ENCODE assay signal across 26 mouse cellular contexts in the genomic region with DNA sequence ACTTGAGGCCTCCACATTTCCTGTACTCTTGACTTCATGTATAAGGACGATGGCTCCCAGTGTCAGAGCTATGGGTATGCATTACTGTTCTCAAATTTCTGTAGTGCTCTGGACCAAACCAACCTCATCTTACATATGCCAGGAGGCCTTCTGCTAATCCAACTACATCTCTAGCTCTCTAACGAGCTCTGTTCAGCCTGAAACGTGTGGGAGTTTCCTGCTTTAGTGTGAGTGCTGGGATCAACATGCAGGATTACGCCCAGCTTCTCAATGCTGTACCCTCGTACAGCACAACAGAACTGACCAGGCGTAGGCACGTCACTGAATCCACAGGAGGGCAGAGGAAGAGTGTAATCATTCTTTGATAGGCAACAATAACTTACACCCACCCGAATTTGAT. TPM values are rescaled to one million over a fixed set of nuclear protein-coding genes. Genes with fewer than 3 reads are reported as not detected.
A peak's percentile ranks its signal among the peaks of the same experiment; 100 is the strongest.
DNase-seq lines count a peak whose midpoint lies in the region; ATAC-seq lines count a peak whose summit lies in the region.
"Had no signal": no experiment of that assay in that cellular context is flagged by ENCODE, and none has a peak within 500 bp of the region (broad histone marks: within the 10 kb centered on the region; RNA-seq: fewer than 3 reads in every experiment).

No protein-coding gene starts in this region.

- no peak overlapping the region for H3K4me3 ChIP-seq in embryonic facial prominence, embryonic 14.5 days (ENCODE audit: low read depth, low read length)
- no peak overlapping the region for H3K4me3 ChIP-seq in embryonic facial prominence, embryonic 10.5 days
- no peak overlapping the region for H3K4me3 ChIP-seq in kidney, embryonic 14.5 days (ENCODE audit: low read length)
- no peak overlapping the region for H3K4me3 ChIP-seq in lung, embryonic 15.5 days
- H3K4me3 ChIP-seq: embryonic facial prominence, embryonic 13.5 days; forebrain, embryonic 13.5 days; heart, embryonic 13.5 days; hindbrain, embryonic 15.5 days had no signal

- ATAC-seq in embryonic facial prominence, embryonic 14.5 days (ENCODE audit: low read depth): peak; percentile 30; the same call in 1 of the 2 replicates
- peak; percentile 68; the same call in 1 of the 2 replicates for ATAC-seq in kidney, embryonic 14.5 days (ENCODE audit: low FRiP score, low TSS enrichment)
- ATAC-seq in lung, embryonic 15.5 days (ENCODE audit: borderline replicate concordance, extremely low read depth, low FRiP score, low TSS enrichment): no peak
- ATAC-seq: CD4-positive, CD25-positive, alpha-beta regulatory T cell, adult 4 months; forebrain, embryonic 13.5 days; forebrain, postnatal 0 days had no signal

- DNase-seq in embryonic facial prominence, embryonic 14.5 days (ENCODE audit: low spot score): no peak
- no peak for DNase-seq in embryonic facial prominence, embryonic 10.5 days (ENCODE audit: low spot score)
- no peak for DNase-seq in kidney, adult 9 months
- DNase-seq in layer of hippocampus, adult 18-20 months (ENCODE audit: low spot score in 2 of 2): peak; percentile 31 to 68
- no peak for DNase-seq in layer of hippocampus, postnatal 14 days (ENCODE audit: low spot score in 2 of 2)
- no peak for DNase-seq in lung, postnatal 14 days
- DNase-seq: adrenal gland, adult 8-10 months; adrenal gland, postnatal 36 days; B cell, adult 2 months; cerebellum, adult 11 months; cerebellum, adult 8-10 months; cerebellum, postnatal 14 days; forebrain, postnatal 0 days; gastrocnemius, postnatal 14 days; heart, adult 11 months; heart, postnatal 36 days had no signal

- no peak overlapping the region for H3K4me2 ChIP-seq in embryonic facial prominence, embryonic 14.5 days (ENCODE audit: low read depth, low read length)
- no peak overlapping the region for H3K4me2 ChIP-seq in kidney, embryonic 14.5 days (replicated peaks; ENCODE audit: low read depth, low read length)
- no peak overlapping the region for H3K4me2 ChIP-seq in lung, embryonic 15.5 days
- H3K4me2 ChIP-seq: embryonic facial prominence, embryonic 13.5 days; forebrain, embryonic 13.5 days; heart, embryonic 13.5 days; hindbrain, embryonic 15.5 days had no signal

- peaks cover 82% of the 10 kb centered on the region for H3K36me3 ChIP-seq in embryonic facial prominence, embryonic 14.5 days (ENCODE audit: control insufficient read depth, insufficient read depth, low read length)
- peaks cover 92% of the 10 kb centered on the region for H3K36me3 ChIP-seq in embryonic facial prominence, embryonic 10.5 days (replicated peaks)
- H3K36me3 ChIP-seq in kidney, embryonic 14.5 days (ENCODE audit: control insufficient read depth, insufficient read depth, low read length): peaks cover 73% of the 10 kb centered on the region
- H3K36me3 ChIP-seq in lung, embryonic 15.5 days: peaks cover 65% of the 10 kb centered on the region

- H3K9ac ChIP-seq in embryonic facial prominence, embryonic 14.5 days (ENCODE audit: low read depth, low read length): no peak overlapping the region
- H3K9ac ChIP-seq in kidney, embryonic 14.5 days (ENCODE audit: low read depth, low read length): no peak overlapping the region
- H3K9ac ChIP-seq in lung, embryonic 15.5 days: no peak overlapping the region
- H3K9ac ChIP-seq: embryonic facial prominence, embryonic 13.5 days; forebrain, embryonic 13.5 days; forebrain, postnatal 0 days; heart, embryonic 13.5 days; hindbrain, embryonic 15.5 days had no signal

- no peak overlapping the region for H3K27ac ChIP-seq in embryonic facial prominence, embryonic 14.5 days (replicated peaks; ENCODE audit: low read depth, low read length)
- no peak overlapping the region for H3K27ac ChIP-seq in embryonic facial prominence, embryonic 10.5 days (replicated peaks)
- H3K27ac ChIP-seq in kidney, embryonic 14.5 days (ENCODE audit: low read depth, low read length): no peak overlapping the region; the same call in 1 of the 2 replicates
- H3K27ac ChIP-seq in lung, embryonic 15.5 days: peak overlapping the region; percentile 48; the same call in 1 of the 2 replicates
- H3K27ac ChIP-seq: embryonic facial prominence, embryonic 13.5 days; forebrain, embryonic 13.5 days; heart, embryonic 13.5 days; hindbrain, embryonic 15.5 days had no signal

- H3K4me1 ChIP-seq in embryonic facial prominence, embryonic 14.5 days (ENCODE audit: control insufficient read depth, insufficient read depth, low read length): no peaks in the 10 kb centered on the region
- H3K4me1 ChIP-seq in embryonic facial prominence, embryonic 10.5 days: peaks cover 9% of the 10 kb centered on the region
- H3K4me1 ChIP-seq in kidney, embryonic 14.5 days (ENCODE audit: control insufficient read depth, insufficient read depth, low read length): peaks cover 6% of the 10 kb centered on the region
- H3K4me1 ChIP-seq in lung, embryonic 15.5 days: peaks cover 21% of the 10 kb centered on the region
- H3K4me1 ChIP-seq: forebrain, embryonic 13.5 days; hindbrain, embryonic 15.5 days had no signal

- no peaks in the 10 kb centered on the region for H3K27me3 ChIP-seq in embryonic facial prominence, embryonic 14.5 days (replicated peaks; ENCODE audit: control insufficient read depth, insufficient read depth, low read length)
- H3K27me3 ChIP-seq in embryonic facial prominence, embryonic 10.5 days (replicated peaks; ENCODE audit: low read depth, poor library complexity, severe bottlenecking): no peaks in the 10 kb centered on the region
- H3K27me3 ChIP-seq in kidney, embryonic 14.5 days (ENCODE audit: control insufficient read depth, insufficient read depth, low read length): no peaks in the 10 kb centered on the region
- H3K27me3 ChIP-seq in lung, embryonic 15.5 days: no peaks in the 10 kb centered on the region
- H3K27me3 ChIP-seq: embryonic facial prominence, embryonic 13.5 days; forebrain, embryonic 13.5 days; heart, embryonic 13.5 days; hindbrain, embryonic 15.5 days had no signal

- no peaks in the 10 kb centered on the region for H3K9me3 ChIP-seq in embryonic facial prominence, embryonic 14.5 days (ENCODE audit: control insufficient read depth, low read length)
- no peaks in the 10 kb centered on the region for H3K9me3 ChIP-seq in embryonic facial prominence, embryonic 10.5 days
- H3K9me3 ChIP-seq in kidney, embryonic 14.5 days (ENCODE audit: control insufficient read depth, low read length): no peaks in the 10 kb centered on the region
- H3K9me3 ChIP-seq in lung, embryonic 15.5 days: no peaks in the 10 kb centered on the region
- H3K9me3 ChIP-seq: embryonic facial prominence, embryonic 13.5 days; forebrain, embryonic 13.5 days; G1E; heart, embryonic 13.5 days; hindbrain, embryonic 15.5 days had no signal

- 72% methylated on average over 8 of the region's 8 CpGs for WGBS in embryonic facial prominence, embryonic 14.5 days
- WGBS in embryonic facial prominence, embryonic 10.5 days: 82% methylated on average over 8 of the region's 8 CpGs
- WGBS in kidney, embryonic 14.5 days: 51% methylated on average over 8 of the region's 8 CpGs
- WGBS in lung, embryonic 15.5 days: 74% methylated on average over 8 of the region's 8 CpGs

RNA-seq across cellular contexts. Expression of gene Rsc1a1, which starts 1.1 kb away (rescaled TPM):
- polyA plus RNA-seq in embryonic facial prominence, embryonic 14.5 days (2014; fragmentation: Nextera tagmentation; extraction: Ambion mirVana): 1.9 and 2.7 TPM in 2 replicates
- 1.1 and 2.3 TPM in 2 replicates for polyA plus RNA-seq in embryonic facial prominence, embryonic 10.5 days (2016; fragmentation: Nextera tagmentation; extraction: Ambion mirVana)
- not detected in 2 replicates for polyA plus RNA-seq in kidney, embryonic 14.5 days (2014; fragmentation: Nextera tagmentation; extraction: Ambion mirVana)
- under 1 TPM in 1 of 2 experiments, not detected in 1; 0.25 TPM for total RNA-seq in layer of hippocampus, adult 18-20 months (2021)
- total RNA-seq in layer of hippocampus, postnatal 14 days (2021): under 1 TPM in 1 of 2 experiments, not detected in 1; 0.79 TPM
- not detected in 2 replicates for polyA plus RNA-seq in lung, embryonic 15.5 days (2015; fragmentation: Nextera tagmentation; extraction: Ambion mirVana)
- polyA plus RNA-seq: CD4-positive, CD25-positive, alpha-beta regulatory T cell, adult 4 months; embryonic facial prominence, embryonic 13.5 days; heart, postnatal 0 days had no signal

RNA-seq across cellular contexts. Expression of gene Plekhm2, which starts 21.8 kb away (rescaled TPM):
- 3.7 and 4.5 TPM in 2 replicates for polyA plus RNA-seq in embryonic facial prominence, embryonic 14.5 days (2014; fragmentation: Nextera tagmentation; extraction: Ambion mirVana)
- 4.9 and 5.2 TPM in 2 replicates for polyA plus RNA-seq in embryonic facial prominence, embryonic 10.5 days (2016; fragmentation: Nextera tagmentation; extraction: Ambion mirVana)
- 3.5 and 6.8 TPM in 2 replicates for polyA plus RNA-seq in kidney, embryonic 14.5 days (2014; fragmentation: Nextera tagmentation; extraction: Ambion mirVana)
- 10 to 100 TPM; 81.2 to 81.3 TPM for total RNA-seq in layer of hippocampus, adult 18-20 months (2021)
- total RNA-seq in layer of hippocampus, postnatal 14 days (2021): 10 to 100 TPM; 47.8 to 55.4 TPM
- polyA plus RNA-seq in lung, embryonic 15.5 days (2015; fragmentation: Nextera tagmentation; extraction: Ambion mirVana): 5.5 and 6.2 TPM in 2 replicates

RNA-seq across cellular contexts. Expression of gene Ddi2, which starts 36.7 kb away (rescaled TPM):
- 18.8 and 19.4 TPM in 2 replicates for polyA plus RNA-seq in embryonic facial prominence, embryonic 14.5 days (2014; fragmentation: Nextera tagmentation; extraction: Ambion mirVana)
- polyA plus RNA-seq in embryonic facial prominence, embryonic 10.5 days (2016; fragmentation: Nextera tagmentation; extraction: Ambion mirVana): 28.1 and 31.8 TPM in 2 replicates
- polyA plus RNA-seq in kidney, embryonic 14.5 days (2014; fragmentation: Nextera tagmentation; extraction: Ambion mirVana): 11.0 and 20.6 TPM in 2 replicates
- 10 to 100 TPM; 47.6 to 52.4 TPM for total RNA-seq in layer of hippocampus, adult 18-20 months (2021)
- total RNA-seq in layer of hippocampus, postnatal 14 days (2021): 10 to 100 TPM; 29.4 to 34.0 TPM
- polyA plus RNA-seq in lung, embryonic 15.5 days (2015; fragmentation: Nextera tagmentation; extraction: Ambion mirVana): 22.1 and 22.8 TPM in 2 replicates

RNA-seq across cellular contexts. Expression of gene Agmat, which starts 59.9 kb away (rescaled TPM):
- 0.13 and 0.29 TPM in 2 replicates for polyA plus RNA-seq in embryonic facial prominence, embryonic 14.5 days (2014; fragmentation: Nextera tagmentation; extraction: Ambion mirVana)
- polyA plus RNA-seq in embryonic facial prominence, embryonic 10.5 days (2016; fragmentation: Nextera tagmentation; extraction: Ambion mirVana): not detected in 2 replicates
- 1.1 and 1.6 TPM in 2 replicates for polyA plus RNA-seq in kidney, embryonic 14.5 days (2014; fragmentation: Nextera tagmentation; extraction: Ambion mirVana)
- under 1 TPM in 1 of 2 experiments, not detected in 1; 0.22 TPM for total RNA-seq in layer of hippocampus, adult 18-20 months (2021)
- not detected for total RNA-seq in layer of hippocampus, postnatal 14 days (2021)
- polyA plus RNA-seq in lung, embryonic 15.5 days (2015; fragmentation: Nextera tagmentation; extraction: Ambion mirVana): 0.20 and 0.26 TPM in 2 replicates
- total RNA-seq: forebrain, postnatal 0 days had no signal
- polyA plus RNA-seq: CD4-positive, CD25-positive, alpha-beta regulatory T cell, adult 4 months; embryonic facial prominence, embryonic 13.5 days; forebrain, embryonic 13.5 days; forebrain, postnatal 0 days; G1E; hindbrain, embryonic 11.5 days had no signal

Comparison
In these comparisons a context has a peak if more than half of its experiments do, and no peak if none do; other contexts are left out.
1. DNase-seq: peak in layer of hippocampus, adult 18-20 months (2 of 2); none in embryonic facial prominence, embryonic 14.5 days (single experiment), embryonic facial prominence, embryonic 10.5 days (single experiment), kidney, adult 9 months (single experiment), layer of hippocampus, postnatal 14 days (0 of 2) and lung, postnatal 14 days (single experiment).